Mouse (Mus musculus) megakaryocyte, embryonic 14.5 days (primary cell): ENCODE data around the gene Rsad1. TPM values are rescaled to one million over a fixed set of nuclear protein-coding genes. Genes with fewer than 3 reads are reported as not detected.

ENCODE experiments used
- H3K27me3 ChIP-seq: replicated peaks from 2 replicates; pipeline ENCODE3; 2012; ENCODE audit warnings: inconsistent platforms
- H3K36me3 ChIP-seq: replicated peaks from 2 replicates; pipeline ENCODE3; 2012; ENCODE audit warnings: low read length, inconsistent platforms, mixed read lengths
- H3K4me1 ChIP-seq: 2 replicates; pipeline ENCODE4 v1.6.1; 2012; ENCODE audit warnings: inconsistent platforms
- H3K4me3 ChIP-seq: replicated peaks from 2 replicates; pipeline ENCODE3; 2012; ENCODE audit warnings: moderate library complexity, mild to moderate bottlenecking, inconsistent platforms
- H3K9me3 ChIP-seq: 2 replicates; pipeline ENCODE4 v1.6.1; 2012; ENCODE audit warnings: inconsistent platforms
- FLI1 ChIP-seq: IDR thresholded peaks from 2 replicates; pipeline ENCODE4 v1.6.1; 2012; ENCODE audit warnings: low read length, inconsistent platforms, mixed read lengths
- GATA1 ChIP-seq: IDR thresholded peaks from 3 replicates; pipeline ENCODE4 v1.6.1; 2012; ENCODE audit warnings: mixed read lengths, low read length, inconsistent platforms, borderline replicate concordance
- polyA plus RNA-seq: library from polyadenylated mRNA; stranded (reverse); fragments of >175 nt; gene quantifications from 2 replicates; pipeline ENCODE4 v1.2.3, GENCODE M21; 2012; ENCODE audit warnings: low replicate concordance; ENCODE audit not compliant: insufficient read depth

The Rsad1 gene
- 0.92 and 2.2 TPM in 2 replicates for polyA plus RNA-seq

GRCm38 (mm10) chr11:94548888-94549690 is at the start of gene Rsad1:
Gene Rsad1, minus strand, starts transcription at chr11:94549255.
- Histone ChIP-seq H3K4me1 (peaks cover 55% of the 10 kb centered on the region), H3K27me3 (no peaks in the 10 kb centered on the region), H3K4me3 (peak within 1 kb of the TSS; percentile 98), H3K9me3 (peaks cover 7% of the 10 kb centered on the region), H3K36me3 (peaks cover 14% of the 10 kb centered on the region)
- TF ChIP-seq GATA1 (no peak), FLI1 (no peak)

DNA sequence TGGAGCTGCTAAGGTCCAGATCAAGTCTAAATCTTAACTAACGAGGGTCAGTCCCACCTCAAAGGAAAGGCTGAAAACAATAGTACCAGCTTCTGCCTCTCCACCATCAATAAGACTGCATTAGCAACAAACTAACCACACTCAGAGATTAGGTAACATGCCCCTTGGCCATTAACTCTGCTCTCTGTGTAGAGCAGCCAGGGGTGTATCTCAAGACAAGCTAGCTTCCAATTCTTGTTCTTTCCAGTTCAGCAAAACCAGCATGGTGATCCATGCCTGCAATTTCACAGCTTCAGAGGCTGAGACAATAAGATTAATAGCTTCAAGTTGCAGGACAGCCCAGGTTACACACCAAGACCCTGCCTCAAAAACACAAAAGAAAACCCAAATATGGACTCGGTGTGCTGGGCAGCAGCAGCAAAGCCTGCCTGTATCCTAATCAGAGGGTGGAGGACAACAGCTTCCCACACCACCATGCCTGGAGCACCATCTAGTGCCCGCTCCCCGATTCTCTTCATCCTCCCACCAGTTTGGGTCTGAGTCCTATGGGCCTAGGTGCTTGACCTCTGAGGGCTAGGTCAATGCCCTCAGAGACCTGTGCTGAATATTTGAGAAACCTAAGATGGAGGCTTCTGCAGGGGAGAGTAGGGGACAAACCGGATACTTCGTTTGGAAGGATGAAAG is 49.5 kb upstream of the Rsad1 start:
- no peaks in the 10 kb centered on the region for H3K36me3 ChIP-seq
- TF ChIP-seq GATA1 (no peak), FLI1 (no peak)
- peaks cover 60% of the 10 kb centered on the region for H3K4me1 ChIP-seq

GRCm38 (mm10) chr11:94597319-94597718 is 48.3 kb upstream of the Rsad1 start:
- Histone ChIP-seq H3K9me3 (no peaks in the 10 kb centered on the region), H3K4me1 (peaks cover 58% of the 10 kb centered on the region), H3K27me3 (peaks cover 3% of the 10 kb centered on the region), H3K4me3 (no peak overlapping the region), H3K36me3 (no peaks in the 10 kb centered on the region)
- TF ChIP-seq GATA1 (no peak), FLI1 (no peak)

More for the DNA sequence above, 49.5 kb upstream of the Rsad1 start:
- Histone ChIP-seq H3K9me3 (no peaks in the 10 kb centered on the region), H3K4me3 (no peak overlapping the region), H3K27me3 (peaks cover 4% of the 10 kb centered on the region)

- Histone ChIP-seq H3K9me3 (no peaks in the 10 kb centered on the region), H3K36me3 (peaks cover 4% of the 10 kb centered on the region)
- TF ChIP-seq FLI1 = no peak
- no peak for TF ChIP-seq GATA1
These were observed 47.3 kb upstream of the Rsad1 start for GRCm38 (mm10) chr11:94596311-94596852.

DNA sequence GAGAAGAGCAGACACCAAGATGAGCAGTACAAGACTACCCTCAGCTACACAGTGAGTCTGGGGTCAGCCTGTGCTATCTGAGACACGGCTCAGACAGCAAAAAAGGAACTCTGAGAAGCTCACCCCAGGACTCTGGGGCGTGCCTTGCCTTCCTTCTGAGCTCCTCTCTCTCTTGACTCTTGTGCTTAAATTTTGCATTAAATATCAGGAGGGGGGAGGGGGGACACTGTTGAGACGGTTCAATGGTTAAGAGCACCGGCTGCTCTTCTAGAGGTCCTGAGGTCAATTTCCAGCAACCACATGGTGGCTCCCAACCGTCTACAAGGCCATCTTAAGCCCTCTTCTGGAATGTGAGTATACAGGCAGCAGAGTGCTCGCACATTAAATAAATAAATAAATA is 38.5 kb upstream of the Rsad1 start:
- TF ChIP-seq GATA1 (no peak), FLI1 (no peak)
- Histone ChIP-seq H3K9me3 (no peaks in the 10 kb centered on the region), H3K4me1 (peaks cover 16% of the 10 kb centered on the region), H3K36me3 (peaks cover 7% of the 10 kb centered on the region), H3K4me3 (no peak overlapping the region), H3K27me3 (no peaks in the 10 kb centered on the region)

More at GRCm38 (mm10) chr11:94596311-94596852, 47.3 kb upstream of the Rsad1 start:
- Histone ChIP-seq H3K27me3 (peaks cover 2% of the 10 kb centered on the region), H3K4me3 (no peak overlapping the region), H3K4me1 (peaks cover 55% of the 10 kb centered on the region)

- no peaks in the 10 kb centered on the region for H3K36me3 ChIP-seq
- H3K9me3 ChIP-seq = no peaks in the 10 kb centered on the region
- no peaks in the 10 kb centered on the region for H3K27me3 ChIP-seq
- H3K4me1 ChIP-seq = peaks cover 7% of the 10 kb centered on the region
- no peak for TF ChIP-seq FLI1
- no peak for TF ChIP-seq GATA1
- H3K4me3 ChIP-seq = no peak overlapping the region
These were observed 36.0 kb upstream of the Rsad1 start for GRCm38 (mm10) chr11:94585091-94585490.

GRCm38 (mm10) chr11:94580111-94580740 is 31.2 kb upstream of the Rsad1 start:
- H3K4me3 ChIP-seq = no peak overlapping the region
- peaks cover 7% of the 10 kb centered on the region for H3K4me1 ChIP-seq
- TF ChIP-seq FLI1 = no peak
- no peak for TF ChIP-seq GATA1
- peaks cover 4% of the 10 kb centered on the region for H3K36me3 ChIP-seq
- H3K9me3 ChIP-seq = no peaks in the 10 kb centered on the region
- H3K27me3 ChIP-seq = no peaks in the 10 kb centered on the region

- no peak for TF ChIP-seq GATA1
- no peak for TF ChIP-seq FLI1
- no peaks in the 10 kb centered on the region for H3K27me3 ChIP-seq
- H3K4me3 ChIP-seq = no peak overlapping the region
- H3K4me1 ChIP-seq = peaks cover 20% of the 10 kb centered on the region
- no peaks in the 10 kb centered on the region for H3K9me3 ChIP-seq
- peaks cover 4% of the 10 kb centered on the region for H3K36me3 ChIP-seq
These were observed 27.3 kb upstream of the Rsad1 start for GRCm38 (mm10) chr11:94576361-94576760.

GRCm38 (mm10) chr11:94575036-94575435 is 26.0 kb upstream of the Rsad1 start:
- Histone ChIP-seq H3K4me3 (no peak overlapping the region), H3K36me3 (peaks cover 14% of the 10 kb centered on the region)

DNA sequence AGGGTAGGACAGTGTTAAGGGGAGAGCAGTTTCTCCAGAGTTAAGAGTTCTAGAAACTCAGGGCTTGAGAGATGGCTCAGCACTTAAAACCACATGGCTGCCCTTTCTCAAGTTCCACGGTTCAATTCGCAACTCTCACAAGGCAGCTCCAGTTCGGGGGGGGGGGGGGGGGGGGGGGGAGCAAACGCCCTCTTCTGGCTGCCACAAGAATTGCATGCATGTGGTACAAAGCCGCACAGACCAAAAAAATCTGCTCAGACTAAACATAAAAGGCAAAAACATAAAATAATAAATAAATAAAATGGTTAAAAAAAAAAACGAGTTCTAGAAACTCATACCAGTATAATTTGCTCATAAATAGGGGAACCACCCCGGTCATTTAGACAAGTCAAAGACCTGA is 25.5 kb upstream of the Rsad1 start:
- no peak for TF ChIP-seq FLI1
- no peak for TF ChIP-seq GATA1
- H3K4me3 ChIP-seq = no peak overlapping the region
- H3K27me3 ChIP-seq = no peaks in the 10 kb centered on the region
- H3K9me3 ChIP-seq = no peaks in the 10 kb centered on the region
- H3K4me1 ChIP-seq = peaks cover 36% of the 10 kb centered on the region
- H3K36me3 ChIP-seq = peaks cover 15% of the 10 kb centered on the region

More at GRCm38 (mm10) chr11:94575036-94575435, 26.0 kb upstream of the Rsad1 start:
- TF ChIP-seq GATA1 = no peak
- TF ChIP-seq FLI1 = no peak
- Histone ChIP-seq H3K4me1 (peaks cover 32% of the 10 kb centered on the region), H3K9me3 (no peaks in the 10 kb centered on the region), H3K27me3 (no peaks in the 10 kb centered on the region)
